Mouse (Mus musculus) heart, embryonic 14.5 days (tissue): ENCODE measurements around the gene Pdlim1. TPM values are rescaled to one million over a fixed set of nuclear protein-coding genes. Genes with fewer than 3 reads are reported as not detected.
A peak's percentile ranks its signal among the peaks of the same experiment; 100 is the strongest.

Source experiments
- ATAC-seq: fragments of 200-750 bp; cut with Nextera tagmentation; 2 replicates; pipeline ENCODE4 v1.8.0; 2017; ENCODE audit warnings: low read depth, moderate TSS enrichment; ENCODE audit not compliant: insufficient number of reproducible peaks, insufficient read depth, low FRiP score
- H3K27ac ChIP-seq, 2 experiments: fragments of 200-500 bp in 1 of 2; fragments of 300-500 bp in 1 of 2; sonication (generic) in 1 of 2; replicated peaks in 1 of 2; 2 replicates each; pipeline ENCODE4 v1.5.1; 2012 to 2014; ENCODE audit warnings: low read depth in 2 of 2, low read length in 2 of 2, control low read depth in 1 of 2, mild to moderate bottlenecking in 1 of 2, mixed read lengths in 1 of 2; ENCODE audit not compliant: control insufficient read depth in 1 of 2, insufficient read depth in 1 of 2
- H3K27me3 ChIP-seq: fragments of 300-500 bp; sonication (generic); 2 replicates; pipeline ENCODE4 v1.6.1; 2014; ENCODE audit warnings: mild to moderate bottlenecking, low read length, control low read depth; ENCODE audit not compliant: control insufficient read depth, insufficient read depth
- H3K36me3 ChIP-seq: fragments of 300-500 bp; sonication (generic); 2 replicates; pipeline ENCODE4 v1.6.1; 2014; ENCODE audit warnings: mild to moderate bottlenecking, control low read depth, low read length, mixed read lengths; ENCODE audit not compliant: control insufficient read depth, insufficient read depth
- H3K4me1 ChIP-seq, 2 experiments: fragments of 200-500 bp in 1 of 2; fragments of 300-500 bp in 1 of 2; sonication (generic) in 1 of 2; 2 replicates each; pipeline ENCODE4 v1.6.1; 2012 to 2014; ENCODE audit warnings: low read length in 2 of 2, control low read depth in 1 of 2, mixed read lengths in 1 of 2; ENCODE audit not compliant: control insufficient read depth in 2 of 2, insufficient read depth in 2 of 2
- H3K4me2 ChIP-seq: fragments of 300-500 bp; sonication (generic); 2 replicates; pipeline ENCODE4 v1.6.1; 2014; ENCODE audit warnings: mild to moderate bottlenecking, low read length
- H3K4me3 ChIP-seq, 2 experiments: fragments of 200-500 bp in 1 of 2; fragments of 300-500 bp in 1 of 2; sonication (generic) in 1 of 2; 2 replicates each; pipeline ENCODE4 v1.5.1; 2012 to 2014; ENCODE audit warnings: low read length in 2 of 2, mild to moderate bottlenecking in 2 of 2, control low read depth in 1 of 2, low read depth in 1 of 2, moderate library complexity in 1 of 2; ENCODE audit not compliant: control insufficient read depth in 1 of 2, insufficient read depth in 1 of 2
- H3K9ac ChIP-seq: fragments of 300-500 bp; sonication (generic); 2 replicates; pipeline ENCODE4 v1.6.1; 2014; ENCODE audit warnings: mild to moderate bottlenecking, low read length
- H3K9me3 ChIP-seq: fragments of 300-500 bp; sonication (generic); 2 replicates; pipeline ENCODE4 v1.6.1; 2016; ENCODE audit warnings: low read length, control low read depth; ENCODE audit not compliant: control insufficient read depth
- WGBS: fragments of 180-500 bp; shearing (Covaris S2); extraction: QIAGEN DNeasy Blood & Tissue Kit; methylation state at CpG from one replicate; pipeline ENCODE4 v1.1.7; 2014; 5-methylcytosine and 5-hydroxymethylcytosine counted together
- polyA plus RNA-seq: library from polyadenylated mRNA; unstranded; fragments of >200 nt; fragmentation: Nextera tagmentation; extraction: Ambion mirVana; gene quantifications from 2 replicates; pipeline ENCODE4 v1.2.1, GENCODE M21; 2014

Pdlim1 gene
- polyA plus RNA-seq, 1 experiment from 2014 or later = 278 TPM

DNA sequence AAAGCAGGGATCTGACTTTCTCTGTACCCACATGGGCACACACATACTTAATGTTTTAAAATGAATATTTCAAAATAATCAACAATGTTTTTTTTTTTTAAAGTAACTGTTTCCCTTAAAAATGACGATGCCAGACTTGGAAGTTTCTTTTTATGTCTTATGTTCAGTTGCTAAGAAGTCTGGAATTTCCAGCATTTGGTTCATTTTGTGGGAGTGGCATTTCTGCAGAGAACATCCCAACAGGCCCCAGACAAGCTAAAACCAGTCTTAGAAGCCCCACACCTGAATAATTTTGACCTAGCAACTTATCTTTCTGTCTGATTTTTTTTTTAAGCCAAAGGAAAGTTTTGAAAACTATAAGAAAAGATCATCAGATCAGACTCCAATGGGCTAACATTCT lies 16.1 kb downstream of the Pdlim1 start:
- Histone ChIP-seq H3K27me3 (no peaks in the 10 kb centered on the region), H3K4me1 (peaks cover 36 to 57% of the 10 kb centered on the region in 2 experiments), H3K27ac (no peak overlapping the region), H3K9ac (no peak overlapping the region), H3K36me3 (peaks cover 15% of the 10 kb centered on the region), H3K4me3 (no peak overlapping the region), H3K9me3 (no peaks in the 10 kb centered on the region), H3K4me2 (no peak overlapping the region)
- WGBS = 61% methylated on average over 1 of the region's 1 CpGs
- no peak for ATAC-seq

DNA sequence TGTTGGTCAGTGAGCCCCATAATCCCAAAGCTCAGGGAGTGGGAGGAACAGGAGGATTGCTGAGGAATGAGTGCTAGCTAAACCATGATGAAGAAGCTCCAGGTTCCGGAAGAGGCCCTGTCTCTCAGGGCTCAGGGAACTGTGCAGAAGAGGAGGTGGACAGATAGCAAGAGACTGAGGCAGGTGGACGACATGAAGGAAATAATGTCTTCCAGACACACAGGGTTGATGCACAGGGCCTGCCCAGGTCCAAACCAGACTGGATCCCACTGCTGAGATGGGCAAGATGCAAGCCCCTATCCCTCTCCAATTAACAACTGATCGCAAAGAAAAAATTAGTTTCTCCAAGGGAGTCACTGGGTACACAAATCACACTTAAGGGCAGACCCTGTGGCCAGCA lies 16.9 kb downstream of the Pdlim1 start:
- H3K4me1 ChIP-seq = peaks cover 32 to 56% of the 10 kb centered on the region in 2 experiments
- H3K9me3 ChIP-seq = no peaks in the 10 kb centered on the region
- no peak overlapping the region for H3K27ac ChIP-seq
- WGBS = 76% methylated on average over 3 of the region's 3 CpGs
- H3K27me3 ChIP-seq = no peaks in the 10 kb centered on the region
- H3K9ac ChIP-seq = no peak overlapping the region
- H3K36me3 ChIP-seq = peaks cover 22% of the 10 kb centered on the region
- no peak overlapping the region for H3K4me3 ChIP-seq
- no peak for ATAC-seq
- no peak overlapping the region for H3K4me2 ChIP-seq

DNA sequence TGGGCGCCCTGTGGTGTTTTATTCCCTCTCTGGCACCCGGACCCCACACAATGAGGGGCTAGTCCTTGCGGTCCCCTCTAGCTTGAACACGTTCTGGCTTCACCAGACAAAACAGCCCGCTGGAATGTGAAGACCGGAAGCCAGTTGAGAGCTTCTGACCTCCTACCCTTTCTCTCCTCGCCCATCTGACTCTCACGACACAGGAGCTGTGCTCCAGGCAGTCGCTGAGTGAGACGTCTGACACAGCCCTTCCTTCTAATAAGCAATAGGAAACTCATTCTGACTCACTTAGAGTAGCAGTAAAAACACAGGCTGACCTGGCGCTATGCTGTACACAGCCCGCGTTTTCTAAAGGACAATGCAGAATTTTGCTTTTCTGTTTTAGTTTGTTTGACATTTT lies 17.9 kb downstream of the Pdlim1 start:
- 25% methylated on average over 13 of the region's 13 CpGs for WGBS
- no peaks in the 10 kb centered on the region for H3K27me3 ChIP-seq
- no peaks in the 10 kb centered on the region for H3K9me3 ChIP-seq
- peaks cover 35 to 57% of the 10 kb centered on the region in 2 experiments for H3K4me1 ChIP-seq
- peak overlapping the region; percentile 17 to 58; a peak in 3 of 4 replicates for H3K27ac ChIP-seq
- no peak overlapping the region for H3K4me3 ChIP-seq
- ATAC-seq = peak; percentile 52; the same call in 1 of the 2 replicates
- peaks cover 24% of the 10 kb centered on the region for H3K36me3 ChIP-seq
- H3K9ac ChIP-seq = peak overlapping the region; percentile 40
- peak overlapping the region; percentile 27 for H3K4me2 ChIP-seq

DNA sequence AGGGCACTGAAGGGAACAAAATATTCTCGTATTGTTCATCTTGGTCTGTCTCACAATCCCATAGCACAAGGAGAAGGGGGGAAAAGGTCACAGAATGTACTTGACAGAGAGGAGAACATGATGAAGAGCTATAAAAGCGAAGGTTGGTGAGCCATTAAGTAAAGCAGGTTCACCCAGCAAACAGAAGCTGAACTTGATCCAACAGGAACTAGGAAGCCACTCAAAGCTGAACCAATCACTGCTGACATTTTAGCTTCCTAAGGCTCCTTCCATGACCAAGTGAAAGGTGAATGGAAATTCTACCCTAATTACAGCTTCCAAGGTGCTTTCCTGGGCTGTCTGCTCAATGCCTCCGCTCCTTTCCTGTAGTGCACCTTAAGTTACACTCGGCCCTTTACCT lies 20.5 kb downstream of the Pdlim1 start:
- no peak for ATAC-seq
- no peak overlapping the region for H3K27ac ChIP-seq

DNA sequence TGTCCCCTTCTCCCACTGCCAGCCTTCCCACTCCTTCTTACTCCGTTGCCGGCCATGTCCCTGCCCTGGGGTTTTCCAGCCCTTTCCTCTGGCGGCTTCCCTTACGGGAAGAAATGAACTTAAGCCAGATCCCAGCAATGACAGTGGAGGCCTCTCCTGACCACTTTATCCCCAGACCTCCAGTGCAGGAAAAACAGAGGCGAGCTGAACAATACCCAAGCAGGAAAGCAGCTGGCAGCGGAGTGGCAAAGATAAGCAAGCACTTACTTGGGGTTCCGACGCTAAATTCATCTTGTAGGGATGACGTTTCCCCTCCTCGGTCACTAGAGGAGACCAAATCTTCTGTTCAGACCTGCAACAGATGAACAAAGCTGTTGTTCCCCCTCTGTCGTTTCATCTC lies 22.3 kb downstream of the Pdlim1 start:
- Histone ChIP-seq H3K4me3 (no peak overlapping the region), H3K36me3 (peaks cover 35% of the 10 kb centered on the region), H3K27me3 (no peaks in the 10 kb centered on the region), H3K4me1 (peaks cover 21 to 41% of the 10 kb centered on the region in 2 experiments), H3K4me2 (peak overlapping the region; percentile 24), H3K27ac (peak overlapping the region; percentile 86 to 89), H3K9ac (peak overlapping the region; percentile 35), H3K9me3 (no peaks in the 10 kb centered on the region)
- 7% methylated on average over 11 of the region's 11 CpGs for WGBS
- ATAC-seq = 0 out of 2 replicates have a peak, but pooled peaks have one; percentile 44

More for the DNA sequence above, 20.5 kb downstream of the Pdlim1 start:
- WGBS = 88% methylated on average over 4 of the region's 4 CpGs
- Histone ChIP-seq H3K4me3 (no peak overlapping the region), H3K9me3 (no peaks in the 10 kb centered on the region), H3K9ac (no peak overlapping the region), H3K4me1 (peaks cover 25 to 49% of the 10 kb centered on the region in 2 experiments), H3K27me3 (no peaks in the 10 kb centered on the region), H3K4me2 (no peak overlapping the region), H3K36me3 (peaks cover 35% of the 10 kb centered on the region)

DNA sequence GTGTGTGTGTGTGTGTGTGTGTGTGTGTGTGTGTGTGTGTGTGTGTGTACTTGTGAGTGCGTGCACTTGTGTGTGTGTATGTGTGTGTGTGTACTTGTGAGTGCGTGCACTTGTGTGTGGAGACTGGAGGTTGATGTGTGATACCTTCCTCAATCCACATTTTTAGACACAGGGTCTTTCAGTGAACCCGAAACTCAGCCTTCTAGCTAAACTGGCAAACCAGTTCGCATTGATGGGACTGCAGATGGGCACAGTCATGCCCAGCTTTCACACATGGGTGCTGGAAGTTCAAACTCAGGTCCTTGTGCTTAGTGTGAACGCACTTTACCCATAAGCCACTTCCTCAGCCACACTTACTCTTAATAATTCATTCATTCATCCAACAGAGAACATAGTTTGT lies 23.2 kb downstream of the Pdlim1 start:
- Histone ChIP-seq H3K4me3 (no peak overlapping the region), H3K9me3 (no peaks in the 10 kb centered on the region), H3K27ac (peak overlapping the region in 1 of 2 experiments; percentile 86; a peak in 1 of 4 replicates), H3K36me3 (peaks cover 39% of the 10 kb centered on the region), H3K27me3 (no peaks in the 10 kb centered on the region), H3K4me1 (peaks cover 21 to 39% of the 10 kb centered on the region in 2 experiments), H3K4me2 (no peak overlapping the region), H3K9ac (no peak overlapping the region)
- no peak for ATAC-seq
- WGBS = 98% methylated on average over 5 of the region's 5 CpGs

DNA sequence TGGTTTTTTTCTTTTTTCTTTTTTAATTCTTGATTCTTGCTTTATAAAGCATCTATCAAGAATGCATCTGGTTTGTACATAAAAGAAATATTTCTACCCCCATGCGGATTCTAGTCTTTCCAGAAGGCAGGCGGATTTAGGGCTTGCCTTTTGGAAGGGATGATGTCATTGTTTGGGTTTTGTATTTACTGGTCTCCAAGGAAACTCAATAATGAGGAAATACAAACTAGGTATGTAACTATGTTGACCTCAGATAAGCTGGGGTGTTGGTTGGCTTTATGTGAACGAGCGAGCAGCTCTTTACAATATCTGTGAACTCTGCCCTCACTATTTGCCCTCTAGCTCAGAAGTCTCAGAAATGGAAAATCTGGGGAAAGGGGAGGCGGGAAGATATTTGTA lies 24.4 kb downstream of the Pdlim1 start:
- WGBS = 27% methylated on average over 5 of the region's 5 CpGs
- Histone ChIP-seq H3K27ac (peak overlapping the region in 1 of 2 experiments; percentile 20; a peak in 1 of 4 replicates), H3K9ac (no peak overlapping the region), H3K36me3 (peaks cover 51% of the 10 kb centered on the region), H3K4me3 (no peak overlapping the region), H3K9me3 (no peaks in the 10 kb centered on the region), H3K27me3 (no peaks in the 10 kb centered on the region), H3K4me1 (peaks cover 25 to 45% of the 10 kb centered on the region in 2 experiments), H3K4me2 (no peak overlapping the region)
- no peak for ATAC-seq

DNA sequence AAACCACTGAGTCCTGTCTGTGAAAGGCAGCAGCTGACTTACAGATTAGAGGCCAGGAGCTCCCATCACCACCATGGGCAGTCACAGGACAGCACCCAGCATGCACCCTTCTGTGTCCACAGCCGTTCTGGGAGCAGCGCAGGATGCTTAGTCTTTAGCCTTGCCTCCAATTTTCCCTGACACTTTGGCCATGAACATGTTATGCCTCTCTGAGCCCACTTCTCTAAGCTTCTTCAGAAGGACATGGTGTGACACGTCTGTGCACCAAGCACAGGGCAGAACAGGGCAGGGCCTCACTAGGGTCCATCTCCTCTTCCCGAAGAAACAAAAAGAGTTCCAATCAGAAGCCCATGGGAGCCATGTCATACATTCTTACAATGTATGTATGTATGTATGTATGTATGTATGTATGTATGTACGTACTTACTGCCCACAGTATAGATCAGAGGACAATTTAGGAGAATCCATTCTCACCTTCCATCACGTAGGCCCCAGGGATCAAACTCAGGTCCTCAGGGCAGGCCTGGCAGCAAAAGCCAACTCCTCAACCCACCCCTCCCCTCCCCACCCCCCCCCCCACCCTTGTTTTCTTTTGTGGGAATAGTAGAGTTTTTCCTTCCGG lies 24.9 kb downstream of the Pdlim1 start:
- no peaks in the 10 kb centered on the region for H3K9me3 ChIP-seq
- peak overlapping the region; percentile 12 to 47; a peak in 2 of 4 replicates for H3K27ac ChIP-seq
- peaks cover 50% of the 10 kb centered on the region for H3K36me3 ChIP-seq
- no peak overlapping the region for H3K4me2 ChIP-seq
- H3K9ac ChIP-seq = no peak overlapping the region
- ATAC-seq = no peak
- no peaks in the 10 kb centered on the region for H3K27me3 ChIP-seq
- H3K4me1 ChIP-seq = peaks cover 26 to 49% of the 10 kb centered on the region in 2 experiments
- WGBS = 68% methylated on average over 7 of the region's 7 CpGs
- H3K4me3 ChIP-seq = no peak overlapping the region
